Mouse (Mus musculus) heart, postnatal 36 days (tissue): ENCODE results near the gene Unc5b. TPM values are rescaled to one million over a fixed set of nuclear protein-coding genes. Genes with fewer than 3 reads are reported as not detected.

Source experiments
- DNase-seq, 2 experiments: peaks; one replicate each; pipeline ENCODE4 v3.0.0; 2021 to 2022
- intact Hi-C: fragments of 180-260 bp; cut with DNase I; formaldehyde crosslinking; loops from one replicate; pipeline ENCODE4 v1.15.1; 2025
- total RNA-seq, 2 experiments: library from RNA; stranded (reverse); gene quantifications; 2 replicates each; pipeline ENCODE4 v1.2.3; 2021

Unc5b gene
- total RNA-seq, 2 experiments from 2014 or later, result 14.5 to 14.7 TPM

DNA sequence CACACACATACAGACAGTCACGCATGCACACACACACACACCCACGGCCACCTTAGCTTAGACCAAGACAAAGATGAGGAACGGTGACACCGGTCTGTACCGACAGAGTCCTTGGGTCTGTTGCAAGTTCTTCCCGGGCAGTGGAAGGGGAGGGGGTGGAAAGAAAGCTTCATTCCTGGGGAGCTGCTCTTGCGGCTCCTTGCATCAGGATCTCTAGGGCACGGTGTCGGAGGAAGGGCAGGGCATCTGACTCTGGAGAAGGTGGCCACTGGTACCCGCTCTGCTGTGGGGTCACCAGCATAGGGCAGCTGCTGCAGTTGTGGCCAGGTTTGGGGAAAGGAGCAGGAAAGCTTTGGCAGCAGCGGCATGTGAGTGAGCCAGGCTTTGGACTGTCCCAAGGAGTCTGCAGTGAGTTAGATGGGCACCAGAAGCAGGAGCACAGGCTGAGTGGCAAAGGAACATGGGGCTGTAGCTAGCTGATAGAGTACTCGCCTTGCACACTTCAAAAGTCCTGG lies 29.4 kb downstream of the Unc5b start:
- intact Hi-C loops, result no loop called here
- no peak for DNase-seq

DNA sequence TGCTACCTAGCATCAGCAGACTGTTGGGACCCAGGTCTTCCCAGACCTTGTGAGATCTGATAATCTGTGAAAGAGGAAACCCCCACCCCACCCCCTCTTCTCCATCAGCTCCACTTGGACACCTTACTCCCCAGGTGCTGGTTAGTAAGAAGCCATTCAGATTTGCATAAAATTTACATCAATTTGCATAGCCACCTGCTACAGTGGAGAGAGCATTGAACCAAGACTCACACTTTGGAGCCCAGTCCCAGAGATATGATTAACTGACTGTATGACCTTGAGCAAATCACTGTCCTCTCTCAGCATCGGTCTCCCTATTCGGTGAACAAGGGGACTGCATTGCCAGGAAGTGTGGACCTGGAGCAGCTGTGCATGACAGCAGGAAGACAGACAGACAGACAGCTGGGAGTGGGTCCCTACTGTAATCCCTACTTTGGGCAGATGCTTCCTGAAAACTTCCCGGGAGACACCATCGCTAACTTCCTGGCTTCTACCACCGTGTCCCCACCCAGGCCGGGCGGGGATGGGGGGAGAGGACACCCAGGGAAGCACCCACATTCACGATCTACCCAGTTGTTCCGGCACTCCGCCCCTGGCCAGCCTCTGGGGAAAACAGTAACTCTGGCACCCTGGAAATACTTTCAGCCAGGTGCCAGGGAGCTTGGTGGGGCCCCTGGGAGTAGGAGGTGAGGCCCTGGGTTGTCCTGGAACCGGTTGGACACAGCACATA lies 30.0 kb downstream of the Unc5b start:
- DNase-seq, result no peak
- intact Hi-C loops, result no loop called here

DNA sequence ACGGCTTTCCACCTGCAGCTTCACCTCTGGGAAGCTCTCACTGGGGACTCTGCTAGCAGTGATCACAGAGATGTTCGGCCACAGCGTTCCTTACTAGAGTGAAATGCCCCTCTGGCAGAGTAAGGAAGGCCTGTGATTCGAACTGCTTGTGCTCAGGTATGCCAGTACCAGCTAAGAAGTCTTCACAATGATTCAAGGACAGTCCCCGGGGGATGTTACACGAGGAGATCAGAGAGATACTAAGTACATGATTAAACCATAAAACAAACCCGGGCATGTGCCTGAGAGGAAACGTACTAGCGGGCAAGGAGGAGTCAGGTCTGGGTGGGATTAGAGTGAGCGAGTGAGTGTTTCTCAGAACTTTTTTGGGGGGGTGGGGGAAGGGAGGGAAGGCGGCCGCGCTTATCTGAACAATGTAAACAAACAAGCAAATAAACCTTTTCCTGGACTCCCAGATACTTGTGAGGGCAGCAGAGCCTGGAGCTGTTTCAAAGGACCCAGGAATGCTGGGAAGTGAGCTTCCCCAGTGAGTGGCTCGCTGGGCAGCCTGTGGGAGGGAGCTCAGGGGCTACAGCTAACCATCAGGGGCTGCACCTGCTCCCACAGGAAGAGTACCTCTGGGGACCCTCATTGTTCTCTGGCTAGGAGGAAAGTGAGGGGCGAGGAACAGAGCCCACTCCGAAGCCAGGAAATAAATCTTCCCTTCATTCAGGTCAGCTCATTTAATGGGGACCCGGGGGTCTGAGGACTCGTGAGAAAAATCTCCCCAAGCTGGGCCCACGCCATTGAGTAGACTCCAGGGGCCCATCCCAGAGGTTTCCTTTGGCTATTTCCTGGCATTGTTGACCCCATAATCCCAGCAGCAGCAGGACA lies 30.9 kb downstream of the Unc5b start:
- intact Hi-C loops, result no loop called here
- DNase-seq, result no peak

DNA sequence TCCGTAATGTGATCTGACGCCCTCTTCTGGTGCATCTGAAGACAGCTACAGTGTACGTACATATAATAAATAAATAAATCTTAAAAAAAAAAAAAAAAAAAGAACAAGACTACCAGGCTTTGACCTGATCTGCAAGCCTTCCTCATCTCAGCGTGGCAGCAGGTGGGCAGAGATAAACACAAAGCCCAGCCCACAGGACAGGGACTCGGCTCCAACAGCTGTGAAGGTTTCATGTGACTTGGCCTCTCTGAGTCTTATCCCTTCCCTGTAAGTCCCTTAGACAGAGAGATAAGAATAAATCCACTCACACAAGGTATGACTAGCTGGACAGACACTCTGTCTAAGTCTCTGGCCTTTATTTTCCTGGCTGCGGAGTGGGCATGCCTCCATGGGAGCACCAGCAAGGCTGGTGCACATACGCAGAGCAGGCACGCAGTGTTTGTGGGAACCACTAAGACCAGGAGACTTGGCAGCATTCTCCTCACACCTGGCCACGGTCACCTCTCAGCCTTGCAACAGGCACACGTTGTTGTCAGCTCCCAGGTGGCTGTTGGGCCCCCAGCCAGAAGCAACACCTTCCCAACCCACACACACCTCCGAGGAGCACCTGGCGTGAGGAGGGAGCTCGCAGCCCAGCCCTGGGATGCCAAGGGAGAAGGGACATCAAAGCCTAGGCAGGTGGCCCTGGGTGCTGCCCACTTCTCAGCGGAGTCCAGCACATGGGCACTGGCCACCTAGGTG lies 33.5 kb downstream of the Unc5b start:
- intact Hi-C loops, result no loop called here
- no peak for DNase-seq

DNA sequence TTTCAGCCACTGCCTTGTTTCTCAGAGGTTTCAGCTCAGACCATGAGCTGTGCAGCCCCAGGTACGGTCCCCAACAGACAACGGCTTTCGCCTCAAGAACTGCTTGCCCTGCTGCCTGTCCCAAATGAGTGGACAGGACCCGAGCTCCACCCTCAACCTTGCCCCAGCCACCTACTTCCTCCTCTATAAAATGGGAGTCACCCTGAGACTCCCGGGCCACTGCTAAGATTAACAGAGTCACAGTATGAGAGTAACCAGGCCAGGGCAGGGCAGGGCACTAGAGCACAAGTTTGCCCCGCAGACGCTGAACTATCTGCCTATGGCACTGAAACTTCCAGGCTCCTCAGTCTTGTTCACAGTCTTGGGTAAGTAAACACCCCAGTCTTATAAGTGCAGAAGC lies 34.9 kb downstream of the Unc5b start:
- intact Hi-C loops, result no loop called here
- DNase-seq, result no peak

DNA sequence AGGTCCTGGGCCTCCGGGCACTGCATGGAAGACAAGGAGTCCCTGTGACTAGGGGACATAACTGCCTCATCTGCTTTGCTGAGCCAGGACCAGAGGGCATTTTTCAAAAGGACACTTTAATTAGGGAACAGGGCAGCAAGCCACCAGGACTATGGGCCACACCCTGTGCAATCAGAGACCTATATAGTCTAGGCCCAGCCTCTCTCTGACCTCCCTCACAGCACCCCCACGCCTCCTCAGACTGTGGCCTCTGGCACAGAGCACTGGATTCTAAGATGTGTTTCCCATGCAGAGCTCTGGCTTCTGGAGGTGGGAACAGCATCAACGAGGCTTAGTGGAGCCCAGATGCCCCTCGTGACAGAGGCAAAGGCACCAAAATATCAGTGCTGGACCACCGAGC lies 35.4 kb downstream of the Unc5b start:
- DNase-seq, result no peak
- intact Hi-C loops, result no loop called here

DNA sequence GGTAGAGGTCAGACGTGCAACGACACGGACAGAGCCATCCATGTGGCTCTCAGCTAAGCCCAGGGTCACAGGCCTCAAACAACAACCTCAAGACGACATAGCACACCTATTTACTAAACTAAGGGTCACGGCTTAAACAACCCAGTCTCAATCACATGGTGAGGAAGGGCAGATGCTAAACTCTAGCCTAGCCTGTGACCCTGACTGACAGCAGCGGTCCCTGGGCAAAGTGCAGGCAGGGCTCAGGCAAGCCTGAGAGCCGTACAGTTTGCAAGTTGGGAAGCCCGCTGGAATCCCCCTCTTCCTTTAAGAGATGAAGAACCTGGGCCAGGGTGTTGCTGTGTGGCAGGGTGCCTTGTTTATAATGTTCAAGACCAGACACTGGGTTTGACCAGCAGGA lies 36.6 kb downstream of the Unc5b start:
- DNase-seq, result no peak
- intact Hi-C loops, result no loop called here

DNA sequence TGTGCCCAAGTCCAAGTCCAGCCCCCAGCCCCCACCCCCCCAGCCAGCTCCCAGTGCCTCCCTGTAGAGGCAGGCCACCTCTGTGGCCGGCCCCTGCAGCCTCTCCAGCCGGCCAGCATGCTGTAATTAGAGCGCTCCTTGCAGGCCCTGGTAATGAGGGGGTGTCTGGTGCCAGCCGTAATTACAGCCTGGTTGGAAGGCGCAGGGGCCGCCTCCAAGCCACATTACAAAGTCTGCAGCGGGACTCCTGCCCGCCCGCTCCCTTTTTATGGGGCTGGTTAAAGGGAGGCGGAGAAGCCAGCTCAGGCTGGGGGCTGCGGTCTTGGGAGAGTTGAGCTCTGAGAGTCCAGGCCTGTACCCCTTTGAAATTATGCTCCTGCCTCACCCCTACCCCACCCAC lies 37.0 kb downstream of the Unc5b start:
- intact Hi-C loops, result no loop called here
- DNase-seq, result no peak

DNA sequence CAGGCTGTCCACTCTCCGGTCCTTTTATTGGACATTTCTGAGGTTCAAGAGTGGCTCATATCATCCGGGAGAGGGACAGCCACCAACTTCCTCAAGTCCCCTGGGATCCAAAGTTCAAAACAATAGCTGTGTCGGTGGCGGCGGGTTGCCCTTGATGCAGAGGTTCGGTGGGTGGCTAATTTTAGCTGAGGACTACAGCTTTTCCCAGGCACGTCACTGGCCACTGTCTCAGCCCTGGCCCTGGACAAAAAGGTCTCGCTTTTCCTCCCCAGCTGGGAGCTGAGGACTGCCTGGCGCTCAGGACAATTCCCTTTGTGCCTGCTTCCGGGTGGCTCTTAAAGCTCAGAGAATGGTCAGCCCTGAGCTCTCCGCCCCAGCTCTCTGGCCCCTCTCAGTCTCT lies 38.5 kb downstream of the Unc5b start:
- intact Hi-C loops, result loop anchor here (2.0 kb wide), 1 partner anchor 16 kb away; no protein-coding TSS in a partner anchor
- DNase-seq, result peak; percentile 43 to 50

DNA sequence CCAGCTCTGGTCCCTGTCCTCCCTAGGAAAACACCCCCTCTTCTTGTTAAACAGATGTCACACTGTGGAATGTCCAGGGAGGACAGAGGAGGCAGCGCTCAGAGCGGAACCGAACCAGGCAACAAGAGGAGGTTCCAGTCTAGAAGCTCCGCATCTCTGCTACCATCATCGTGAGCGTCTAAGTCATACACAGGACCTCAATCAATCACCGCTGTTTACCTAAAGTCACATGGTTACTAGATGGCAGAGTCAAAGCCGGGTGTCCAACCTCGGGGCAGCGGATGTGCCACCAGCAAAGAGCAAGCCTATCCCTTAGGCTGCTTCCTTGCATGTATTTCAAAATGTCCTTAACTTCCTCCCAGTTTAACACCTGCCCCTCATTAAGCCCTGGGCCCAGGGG lies 39.0 kb downstream of the Unc5b start:
- DNase-seq, result no peak
- intact Hi-C loops, result loop anchor here (2.0 kb wide), 1 partner anchor 16 kb away; no protein-coding TSS in a partner anchor

DNA sequence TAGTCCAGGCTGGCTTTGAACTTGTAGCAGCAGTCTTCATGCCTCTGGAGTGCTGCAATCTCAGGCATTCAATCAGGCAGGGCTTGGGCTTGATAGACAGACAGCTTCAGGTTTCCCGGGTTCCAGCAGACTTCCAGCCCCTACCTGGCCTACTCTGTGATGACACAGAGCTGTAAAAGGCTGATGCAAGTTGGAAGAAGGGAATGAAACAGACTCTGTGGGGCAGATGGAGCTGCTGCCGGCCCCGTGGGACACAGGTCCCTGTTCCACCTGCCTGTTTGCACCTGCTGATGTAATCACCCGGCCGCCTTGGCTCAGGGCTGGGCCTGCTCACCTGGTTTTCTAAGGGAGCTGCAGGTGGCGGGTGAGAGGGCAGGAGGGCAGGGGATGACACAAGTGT lies 40.5 kb downstream of the Unc5b start:
- intact Hi-C loops, result no loop called here
- no peak for DNase-seq

DNA sequence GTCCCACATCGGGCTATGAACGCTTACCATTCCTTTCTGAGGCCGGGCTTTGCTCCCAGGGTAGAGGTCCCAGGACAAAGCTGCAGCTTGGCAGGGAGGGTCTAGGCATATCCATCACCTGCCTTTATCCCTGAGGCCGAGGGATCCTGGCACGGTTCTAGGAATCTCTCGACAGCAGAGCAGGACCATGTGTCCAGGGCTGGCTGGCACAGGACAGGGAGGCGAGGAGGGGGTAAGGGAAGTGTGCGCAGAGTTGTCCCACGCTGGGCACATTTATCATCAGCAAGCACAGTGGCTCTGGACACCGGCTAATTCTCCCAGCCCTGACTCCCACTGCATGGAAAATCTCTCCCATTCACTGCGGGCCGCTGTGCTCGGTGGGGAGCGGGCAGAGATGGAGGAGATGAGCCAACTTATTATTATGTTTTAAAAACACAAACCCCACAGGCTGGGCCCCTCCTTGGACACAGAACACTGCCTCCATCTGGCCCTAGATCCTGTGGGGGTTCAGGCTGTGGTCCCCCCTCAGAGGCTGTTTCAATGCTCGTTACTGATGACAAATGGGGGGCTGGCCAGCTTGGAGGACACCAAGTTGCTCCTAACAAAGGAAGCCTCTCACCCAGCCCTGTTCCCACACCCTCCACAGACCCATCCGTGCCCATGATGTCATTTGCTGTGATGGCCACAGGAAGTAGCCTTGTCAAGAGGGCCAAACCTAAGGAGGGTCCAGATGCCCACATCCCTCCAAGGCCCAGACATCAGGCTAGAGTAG lies 43.9 kb downstream of the Unc5b start:
- intact Hi-C loops, result no loop called here
- no peak for DNase-seq

DNA sequence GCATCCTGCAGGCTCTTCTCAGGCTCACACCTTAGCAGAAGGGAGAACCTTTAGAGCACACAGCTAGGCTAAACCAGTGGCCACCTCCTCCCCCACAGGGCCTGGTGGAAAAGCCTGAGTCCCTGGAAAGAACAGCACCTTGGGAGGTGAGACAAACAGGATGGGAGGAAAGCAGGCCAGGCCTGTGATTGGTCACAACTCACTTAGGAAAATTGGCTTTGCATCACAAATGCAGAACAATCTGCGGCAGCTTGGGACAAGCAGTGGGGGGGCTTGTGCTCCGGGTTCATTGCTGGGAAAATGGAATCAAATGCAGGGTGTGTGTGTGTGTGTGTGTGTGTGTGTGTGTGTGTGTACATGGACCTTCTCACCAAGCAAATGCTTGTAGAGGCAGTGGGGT lies 47.8 kb downstream of the Unc5b start:
- intact Hi-C loops, result no loop called here

DNA sequence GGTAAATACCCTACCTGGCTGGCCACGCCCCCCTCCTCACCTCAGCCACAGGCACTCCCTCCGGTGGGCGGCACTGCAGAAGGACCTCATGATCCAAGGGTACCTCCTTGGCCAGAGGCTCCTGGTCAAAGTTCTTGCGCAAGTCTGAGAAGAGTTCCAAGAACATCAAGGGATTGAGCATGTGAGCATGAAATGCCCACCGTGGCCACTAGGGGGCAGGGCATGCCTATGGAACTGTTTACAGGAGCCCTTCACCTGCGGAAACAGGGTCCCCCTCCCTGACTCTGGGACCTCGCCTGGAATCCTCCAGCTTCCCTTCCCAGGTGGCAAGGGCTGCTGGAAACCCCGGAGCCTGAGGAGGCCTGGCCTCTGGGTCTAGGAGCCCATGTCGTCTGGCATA lies 51.8 kb downstream of the Unc5b start:
- intact Hi-C loops, result loop anchor here (1.0 to 5.0 kb wide), 5 partner anchors 52 to 293 kb away; partner anchors contain the start of gene Unc5b
- peak; percentile 82 to 87 for DNase-seq

More for the DNA sequence above, 47.8 kb downstream of the Unc5b start:
- DNase-seq, result no peak

DNA sequence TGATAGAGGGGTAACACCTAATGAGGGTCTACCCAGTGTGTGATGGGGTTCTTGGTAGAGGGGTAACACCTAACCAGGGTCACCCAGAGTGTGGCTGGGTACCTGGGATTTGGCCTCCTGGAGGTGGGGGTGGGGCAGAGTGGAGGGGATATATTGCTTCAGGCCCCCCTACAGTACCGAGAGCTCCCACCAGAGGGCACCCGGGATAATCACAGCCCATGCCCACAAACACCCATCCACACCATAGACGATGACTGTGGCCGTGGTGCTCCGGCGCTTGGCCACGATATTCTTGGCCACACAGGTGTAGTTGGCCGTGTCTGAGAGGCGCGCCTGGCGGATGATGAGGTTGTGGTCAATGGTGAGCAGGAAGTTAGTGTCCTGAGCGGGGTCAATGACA lies 52.8 kb downstream of the Unc5b start:
- DNase-seq, result peak; percentile 38 to 60
- intact Hi-C loops, result loop anchor here (2.0 to 5.0 kb wide), 2 partner anchors 209 to 294 kb away; no protein-coding TSS in a partner anchor

DNA sequence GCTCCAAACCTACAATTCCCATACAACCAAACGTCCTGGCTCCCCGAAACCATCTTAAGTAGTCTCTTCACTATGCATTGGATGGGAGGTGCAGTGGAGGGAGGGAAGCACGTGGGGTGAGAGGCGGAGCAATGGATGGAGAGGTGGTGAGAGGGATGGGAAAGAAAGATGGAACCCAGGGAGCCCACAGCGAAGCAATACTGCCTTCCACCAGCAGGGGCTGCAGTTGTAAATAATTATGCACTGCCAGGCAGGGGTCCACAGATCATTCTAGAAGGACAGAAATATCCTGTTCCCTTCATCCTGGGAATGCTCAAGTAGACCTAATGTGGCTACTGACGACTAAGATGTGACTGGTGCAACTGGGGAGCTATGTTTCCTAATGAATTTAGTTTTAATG lies 55.9 kb downstream of the Unc5b start:
- DNase-seq, result no peak

DNA sequence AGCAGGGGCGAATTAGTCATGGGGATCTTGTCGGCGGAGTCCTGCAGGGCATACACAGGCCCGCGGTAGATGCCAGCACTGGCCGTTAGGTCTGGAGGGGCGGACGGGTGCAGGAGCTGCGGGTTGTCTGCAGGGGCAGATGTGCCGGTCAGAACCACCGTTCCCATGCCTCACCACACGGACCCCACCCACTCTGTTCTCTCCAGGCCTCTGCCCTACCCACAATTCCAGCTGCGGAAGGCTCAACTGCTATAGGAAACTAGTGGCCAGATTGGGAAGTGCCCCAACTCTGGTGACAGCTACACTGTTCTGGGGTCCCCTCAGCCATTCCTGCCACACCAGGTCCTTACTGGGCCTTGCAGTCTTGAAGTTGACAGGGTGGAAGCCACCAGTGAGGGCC lies 56.8 kb downstream of the Unc5b start:
- no peak for DNase-seq
- intact Hi-C loops, result loop anchor here (5.0 kb wide), 1 partner anchor 213 kb away; no protein-coding TSS in a partner anchor

More for the DNA sequence above, 55.9 kb downstream of the Unc5b start:
- intact Hi-C loops, result loop anchor here (5.0 kb wide), 1 partner anchor 212 kb away; no protein-coding TSS in a partner anchor

DNA sequence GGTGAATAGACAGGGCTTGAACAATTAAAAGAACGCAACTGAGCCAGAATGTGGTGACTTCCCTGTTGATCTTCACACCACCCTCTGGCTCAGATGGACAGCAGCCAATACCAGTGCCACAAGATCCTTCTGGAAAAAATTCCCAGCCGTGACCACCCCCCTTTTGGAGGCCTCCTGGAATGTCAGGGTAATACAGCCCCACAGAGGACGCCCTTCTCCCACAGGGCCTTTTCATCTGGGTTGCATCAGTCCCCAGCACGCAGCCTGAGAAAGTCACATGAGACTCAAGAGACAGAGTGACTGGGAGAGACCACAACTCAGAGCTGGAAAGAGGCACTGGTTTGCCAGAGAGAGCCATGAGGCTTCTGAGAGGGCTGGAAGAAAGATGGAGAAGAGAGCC lies 60.5 kb downstream of the Unc5b start:
- DNase-seq, result no peak
- intact Hi-C loops, result no loop called here

DNA sequence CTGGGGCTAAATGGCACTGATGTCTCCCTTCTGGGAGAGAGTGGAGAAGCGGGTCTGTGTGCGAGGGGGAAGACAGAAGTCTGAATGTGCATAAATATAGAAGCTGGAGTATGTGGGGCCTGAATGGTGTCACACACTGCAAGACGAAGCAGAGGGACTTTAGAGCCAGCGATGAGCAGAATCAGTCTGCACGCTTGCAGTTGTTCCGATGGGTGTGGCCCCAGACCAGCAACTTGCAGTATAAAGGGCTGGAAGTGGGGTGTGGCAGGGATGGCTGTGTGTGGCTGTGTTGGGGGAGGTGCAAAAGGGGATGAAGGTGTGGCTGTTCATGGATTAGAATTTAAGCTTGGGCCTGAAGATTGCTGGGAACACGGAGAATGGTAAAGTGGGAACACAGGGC lies 62.8 kb downstream of the Unc5b start:
- intact Hi-C loops, result no loop called here
- DNase-seq, result no peak

DNA sequence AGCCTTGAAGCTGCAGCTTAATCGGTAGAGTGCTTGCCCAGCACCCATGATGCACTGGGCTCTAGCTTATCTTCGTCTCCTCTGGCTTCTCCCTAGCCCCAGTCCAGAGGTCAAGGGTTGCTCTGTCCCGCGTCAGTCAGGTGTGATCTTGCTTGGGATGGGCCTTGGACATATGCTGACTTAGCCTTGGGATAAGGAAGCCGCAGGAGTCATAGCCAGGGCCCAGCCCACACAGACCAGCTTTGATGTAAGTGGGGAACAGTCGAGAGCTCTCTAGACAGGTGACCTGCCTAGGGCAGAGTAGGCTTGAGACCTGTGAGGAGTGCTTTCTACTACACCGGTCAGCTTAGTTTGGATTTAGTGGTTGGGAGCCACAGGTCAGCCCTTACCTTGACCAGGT lies 64.0 kb downstream of the Unc5b start:
- DNase-seq, result no peak
- intact Hi-C loops, result no loop called here
